Mouse (Mus musculus): ENCODE results near the gene Zfp61.

Zfp61 gene

GRCm38 (mm10) chr7:24254633-24255474 lies 46.2 kb downstream of the Zfp61 start, which contains the start of gene Zfp108:
Gene Zfp108 (plus strand): TSS chr7:24254794.
- DNase-seq: peak; percentile 9 to 34

DNA sequence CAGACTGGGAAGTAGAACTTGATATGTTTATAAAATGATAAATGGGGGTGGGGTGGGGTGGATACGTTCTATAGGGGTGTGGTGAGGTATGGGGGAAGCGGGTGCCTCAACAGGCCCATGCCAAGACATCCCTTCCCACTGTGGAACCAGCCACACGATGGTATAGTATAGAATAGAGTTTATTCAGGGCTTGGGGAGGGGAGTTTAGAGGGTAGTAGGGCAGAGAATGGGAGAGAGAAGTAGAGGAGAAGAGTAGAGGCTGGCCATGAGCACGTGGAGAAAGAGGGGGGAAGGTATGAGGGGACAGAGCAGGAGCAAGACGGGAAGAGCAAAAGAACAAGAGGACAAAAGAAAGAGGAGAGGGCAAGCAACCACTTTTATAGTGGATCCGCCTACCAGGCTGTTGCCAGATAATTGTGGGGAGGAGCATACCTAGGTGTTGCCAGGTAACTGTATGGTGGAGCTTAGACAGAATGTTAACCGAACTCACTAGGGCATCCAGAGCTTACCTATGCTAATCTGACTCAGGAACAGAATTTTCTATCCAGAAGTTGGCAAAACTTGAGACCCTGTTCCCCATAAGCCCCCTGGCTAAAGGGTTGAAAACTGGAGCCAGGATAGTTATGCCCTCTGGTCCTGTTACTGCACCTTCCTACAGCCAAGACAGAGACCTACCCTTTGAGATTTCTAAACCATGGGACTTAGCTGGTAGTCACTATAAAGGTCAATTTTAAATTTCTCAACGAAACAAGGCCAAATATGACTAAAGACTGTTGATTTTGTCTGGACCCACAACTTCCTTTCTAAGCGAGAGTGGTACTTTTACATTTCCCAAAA lies 47.0 kb downstream of the Zfp61 start:
- no peak for DNase-seq

Data from spleen, adult 18-20 months (tissue).